Mouse (Mus musculus) megakaryocyte progenitor cell, adult 5-6 weeks (primary cell): ENCODE measurements around the gene Cwh43. TPM values are rescaled to one million over a fixed set of nuclear protein-coding genes. Genes with fewer than 3 reads are reported as not detected.
"Not testable (repeated sequence)": the region's sequence is repeated elsewhere in the genome, so short reads cannot be mapped to it uniquely, and the experiment has no call there.

Source experiments
- ATAC-seq: replicated peaks from 2 replicates; pipeline ENCODE4 v1.8.0; 2016; ENCODE audit warnings: mild to moderate bottlenecking, moderate TSS enrichment, inconsistent platforms; ENCODE audit not compliant: poor library complexity
- total RNA-seq, 2 experiments: library from RNA; stranded (forward) in 1 of 2; stranded (reverse) in 1 of 2; fragments of 157-497, 149-512 nt in 1 of 2; fragments of 200-1000 nt in 1 of 2; gene quantifications; 2 replicates each; pipeline versions ENCODE4 v1.2.3 to v1.2.4; 2015 to 2017

Gene Cwh43
- total RNA-seq, 2 experiments from 2014 or later = not detected

- ATAC-seq = no peak
These were observed 68.8 kb downstream of the Cwh43 start for GRCm38 (mm10) chr5:73474412-73475405.

- no peak for ATAC-seq
These were observed 74.8 kb downstream of the Cwh43 start, which contains the start of gene Dcun1d4 for GRCm38 (mm10) chr5:73480700-73481099. Gene Dcun1d4 (plus strand): TSS chr5:73481000.

- no peak for ATAC-seq
These were observed 75.5 kb downstream of the Cwh43 start for GRCm38 (mm10) chr5:73481401-73481800.

DNA sequence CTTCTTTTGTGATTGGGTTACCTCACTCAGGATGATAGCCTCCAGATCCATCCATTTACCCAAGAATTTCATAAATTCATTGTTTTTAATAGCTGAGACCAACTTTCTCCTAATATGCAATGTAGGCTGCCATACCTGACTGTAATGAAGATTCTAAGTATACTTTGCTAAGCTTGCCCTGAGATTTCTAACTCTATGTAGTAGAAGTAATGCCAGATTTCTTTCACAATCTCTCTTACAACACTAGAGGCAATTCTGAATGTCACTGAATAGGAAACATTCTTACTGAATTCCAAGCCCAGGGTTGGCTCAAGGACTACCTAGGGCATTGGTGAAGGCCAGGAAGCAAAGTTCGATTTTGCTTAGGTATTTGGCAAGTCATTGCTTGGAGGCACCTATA lies 76.5 kb downstream of the Cwh43 start:
- ATAC-seq = not testable (repeated sequence)

- ATAC-seq = no peak
These were observed 78.2 kb downstream of the Cwh43 start for GRCm38 (mm10) chr5:73484016-73484615.

DNA sequence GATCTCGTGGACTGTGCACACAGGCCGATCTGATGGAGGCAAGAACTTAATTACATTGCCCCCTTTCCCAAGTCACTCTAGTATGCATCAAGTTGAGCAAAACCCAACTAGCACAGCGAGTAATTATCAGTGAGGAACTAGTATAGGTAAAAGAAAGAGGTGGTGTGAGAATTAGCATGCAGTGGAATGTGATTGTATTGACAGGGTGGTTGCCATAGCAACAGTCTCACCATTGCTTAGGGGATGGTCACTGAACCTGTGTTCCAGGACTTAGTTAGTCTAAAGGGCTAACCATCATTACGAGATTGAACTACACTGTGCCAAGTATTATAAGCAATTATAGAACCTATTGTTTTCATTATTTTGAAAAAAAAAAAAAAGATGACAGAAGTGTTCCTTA lies 80.6 kb downstream of the Cwh43 start:
- ATAC-seq = no peak

- no peak for ATAC-seq
These were observed 84.0 kb downstream of the Cwh43 start for GRCm38 (mm10) chr5:73489915-73490314.

GRCm38 (mm10) chr5:73490596-73491073 lies 84.8 kb downstream of the Cwh43 start:
- ATAC-seq = peak; percentile 87

- no peak for ATAC-seq
These were observed 85.4 kb downstream of the Cwh43 start for GRCm38 (mm10) chr5:73491074-73491836.

GRCm38 (mm10) chr5:73491837-73492720 lies 86.2 kb downstream of the Cwh43 start:
- ATAC-seq = peak; percentile 66

DNA sequence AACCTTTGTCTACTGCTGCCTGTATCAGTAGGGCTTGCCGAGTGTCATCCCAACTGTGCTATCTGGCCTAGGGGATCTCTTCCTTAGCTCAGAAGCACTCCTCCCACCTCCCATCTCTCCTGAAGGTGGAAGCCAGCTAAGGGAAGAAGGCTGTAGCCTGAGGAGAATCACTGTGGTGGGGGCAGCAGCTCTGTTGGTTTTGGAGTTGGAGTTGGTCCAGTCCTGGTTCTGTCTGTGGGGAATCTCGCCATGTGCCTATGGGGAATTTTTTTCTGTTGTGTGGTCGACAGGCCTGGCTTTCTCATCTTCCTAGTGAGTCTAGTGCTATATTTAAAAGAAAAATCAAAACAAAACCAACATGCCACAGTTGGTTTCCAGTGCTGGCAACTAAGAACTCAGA lies 91.5 kb downstream of the Cwh43 start:
- no peak for ATAC-seq

DNA sequence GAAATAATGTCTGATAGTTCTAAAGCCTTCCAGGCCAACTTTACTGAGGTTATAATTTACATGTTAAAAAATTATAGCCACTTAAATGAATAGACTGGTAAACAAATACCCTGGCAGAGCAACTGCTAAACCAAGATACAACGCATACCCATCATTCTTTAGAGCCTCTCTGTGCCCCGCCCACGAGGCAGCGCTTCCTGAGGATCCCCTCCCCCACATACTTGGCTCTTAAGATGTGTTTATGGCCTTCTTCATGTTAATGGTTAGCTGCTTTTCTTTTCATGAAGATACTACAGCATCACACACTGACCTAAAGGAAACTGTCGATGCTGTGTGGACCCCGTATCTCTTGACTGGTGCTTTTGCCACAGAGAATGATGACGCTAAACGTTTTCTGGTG lies 92.7 kb downstream of the Cwh43 start:
- no peak for ATAC-seq

GRCm38 (mm10) chr5:73500867-73501440 lies 95.1 kb downstream of the Cwh43 start:
- ATAC-seq = no peak

GRCm38 (mm10) chr5:73502422-73502821 lies 96.5 kb downstream of the Cwh43 start:
- no peak for ATAC-seq

Other genes with a start within 250 kb of the Cwh43 start
- 56.2 and 78.5 TPM in 2 replicates for gene Fryl, start 149.5 kb upstream of the Cwh43 start, total RNA-seq (2015)
- gene Fryl, start 149.5 kb upstream of the Cwh43 start, total RNA-seq (2017) = 74.2 and 76.4 TPM in 2 replicates
- gene Ociad1, start 113.3 kb upstream of the Cwh43 start, total RNA-seq (2015) = 239 and 256 TPM in 2 replicates
- 218 and 231 TPM in 2 replicates for gene Ociad1, start 113.3 kb upstream of the Cwh43 start, total RNA-seq (2017)
- 4.7 and 6.9 TPM in 2 replicates for gene Ociad2, start 65.0 kb upstream of the Cwh43 start, total RNA-seq (2015)
- 5.5 and 7.9 TPM in 2 replicates for gene Ociad2, start 65.0 kb upstream of the Cwh43 start, total RNA-seq (2017)
- 3.5 and 11.1 TPM in 2 replicates for gene Dcun1d4, start 74.9 kb downstream of the Cwh43 start, total RNA-seq (2015)
- gene Dcun1d4, start 74.9 kb downstream of the Cwh43 start, total RNA-seq (2017) = 6.6 and 19.9 TPM in 2 replicates
- 0.96 and 1.4 TPM in 2 replicates for gene Lrrc66, start 226.5 kb downstream of the Cwh43 start, total RNA-seq (2015)
- 0.96 and 10.0 TPM in 2 replicates for gene Lrrc66, start 226.5 kb downstream of the Cwh43 start, total RNA-seq (2017)
- 4.4 and 7.3 TPM in 2 replicates for gene Sgcb, start 241.7 kb downstream of the Cwh43 start, total RNA-seq (2015)
- gene Sgcb, start 241.7 kb downstream of the Cwh43 start, total RNA-seq (2017) = 3.7 and 4.3 TPM in 2 replicates
- 0.07 TPM in 1 of 2 replicates, not detected in the other for gene Spata18, start 245.3 kb downstream of the Cwh43 start, total RNA-seq (2015)
- gene Spata18, start 245.3 kb downstream of the Cwh43 start, total RNA-seq (2017) = not detected in 2 replicates